Mouse (Mus musculus) gastrocnemius, adult 2 months (tissue): ENCODE results near the gene Fgfr2. TPM values are rescaled to one million over a fixed set of nuclear protein-coding genes. Genes with fewer than 3 reads are reported as not detected.

Source experiments
- DNase-seq: peaks from one replicate; pipeline ENCODE4 v3.0.0; 2022
- H3K27ac ChIP-seq: fragments of 200-600 bp; 2 replicates; pipeline ENCODE4 v1.8.1; 2022; ENCODE audit warnings: mild to moderate bottlenecking
- H3K4me3 ChIP-seq: fragments of 200-600 bp; 2 replicates; pipeline ENCODE4 v1.8.1; 2022; ENCODE audit warnings: mild to moderate bottlenecking, moderate library complexity
- CTCF ChIP-seq: fragments of 200-600 bp; IDR thresholded peaks from 2 replicates; pipeline ENCODE4 v1.8.1; 2022; ENCODE audit warnings: antibody characterized with exemption, mild to moderate bottlenecking, moderate library complexity
- intact Hi-C: fragments of 180-260 bp; cut with DNase I; formaldehyde crosslinking; loops from one replicate; pipeline ENCODE4 v1.15.1; 2025
- total RNA-seq, 2 experiments: library from RNA; stranded (reverse); gene quantifications; 2 replicates each; pipeline ENCODE4 v1.2.3; 2021

The Fgfr2 gene
- total RNA-seq, 2 experiments from 2014 or later, result 0.15 to 0.33 TPM

DNA sequence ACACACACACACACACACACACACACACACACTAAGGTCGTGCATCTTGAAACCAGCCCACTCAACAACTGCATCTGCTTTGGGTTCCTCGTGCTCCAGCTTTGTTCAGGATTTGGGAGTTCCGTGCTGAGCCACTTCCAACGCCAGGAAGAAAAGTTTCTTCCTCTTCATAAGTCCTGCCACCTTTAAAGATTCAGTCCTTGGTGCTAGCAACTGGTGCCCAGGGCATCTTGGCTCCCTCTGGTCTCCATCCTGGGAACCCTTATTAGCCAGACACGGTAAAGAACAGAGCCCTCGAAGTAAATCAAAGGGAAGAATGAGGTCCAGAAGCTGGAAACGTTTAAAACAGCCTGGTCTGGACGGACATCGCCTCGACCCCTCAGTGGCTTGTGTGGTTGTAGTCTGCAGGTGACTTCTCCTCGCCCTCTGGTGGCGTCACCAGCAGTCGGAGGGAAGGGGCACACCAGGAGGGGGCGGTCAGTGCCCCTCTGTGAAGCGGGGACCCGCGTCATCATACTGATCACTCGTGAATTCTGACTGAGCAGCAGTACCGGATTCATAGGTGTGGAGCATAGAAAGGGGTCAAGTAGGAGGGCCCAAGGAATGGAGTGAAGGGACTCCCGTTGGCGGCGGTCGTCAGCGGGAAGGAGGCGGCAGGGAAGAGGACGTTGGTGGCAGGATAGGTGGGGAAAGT, 526.4 kb downstream of the Fgfr2 start:
- TF ChIP-seq CTCF, result peak; percentile 29
- Histone ChIP-seq H3K27ac (peak overlapping the region; percentile 35; the same call in 1 of the 2 replicates), H3K4me3 (peak overlapping the region; percentile 73)
- no peak for DNase-seq
- intact Hi-C loops, result no loop called here

GRCm38 (mm10) chr7:132595787-132596186, 527.4 kb downstream of the Fgfr2 start:
- no peak overlapping the region for H3K27ac ChIP-seq
- DNase-seq, result no peak
- H3K4me3 ChIP-seq, result no peak overlapping the region
- no peak for TF ChIP-seq CTCF
- intact Hi-C loops, result no loop called here

- intact Hi-C loops, result no loop called here
- DNase-seq, result no peak
- no peak for TF ChIP-seq CTCF
- Histone ChIP-seq H3K4me3 (no peak overlapping the region), H3K27ac (no peak overlapping the region)
These were observed 528.8 kb downstream of the Fgfr2 start for GRCm38 (mm10) chr7:132594325-132594724.

DNA sequence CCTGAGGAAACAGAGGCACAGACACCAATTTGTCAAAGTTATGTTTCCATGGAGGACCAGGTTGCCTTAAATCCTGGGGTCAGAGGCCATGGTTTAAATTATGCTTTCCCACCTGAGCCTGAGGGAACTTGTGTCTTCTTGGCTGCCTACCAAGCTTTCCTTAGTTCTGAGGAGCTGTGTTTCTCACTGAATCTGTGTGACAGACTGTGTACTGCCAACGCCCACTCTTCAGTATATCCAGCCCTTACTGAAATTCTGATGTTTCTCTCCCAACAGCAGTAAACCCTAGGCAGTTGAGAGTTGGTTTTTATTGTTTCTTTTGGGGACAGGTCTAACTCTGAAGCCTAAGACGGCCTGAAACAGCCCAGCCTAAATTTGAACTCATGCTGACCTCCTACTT, 529.4 kb downstream of the Fgfr2 start:
- intact Hi-C loops, result no loop called here
- no peak for TF ChIP-seq CTCF
- no peak overlapping the region for H3K27ac ChIP-seq
- H3K4me3 ChIP-seq, result no peak overlapping the region
- no peak for DNase-seq

DNA sequence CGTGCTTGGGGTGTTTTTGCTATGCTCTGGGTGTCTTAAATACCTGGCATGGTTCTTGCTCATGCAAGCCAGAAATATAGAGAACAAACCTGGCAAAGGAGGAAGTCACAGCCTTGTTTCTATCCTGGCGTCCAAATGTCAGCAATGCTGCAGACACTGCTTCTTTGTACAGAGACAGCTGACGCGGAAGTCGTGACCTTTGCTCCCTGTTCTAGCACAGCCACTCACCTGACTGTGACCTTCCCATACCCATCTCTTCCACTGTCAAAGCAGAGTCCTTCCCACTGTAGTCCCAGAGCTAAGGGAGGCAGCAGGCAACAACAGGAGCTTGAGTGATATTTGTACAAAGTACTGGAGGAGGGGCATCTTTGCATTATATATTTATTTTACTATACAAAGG, 533.5 kb downstream of the Fgfr2 start:
- no peak for DNase-seq
- H3K27ac ChIP-seq, result no peak overlapping the region
- intact Hi-C loops, result no loop called here
- no peak overlapping the region for H3K4me3 ChIP-seq
- TF ChIP-seq CTCF, result no peak

DNA sequence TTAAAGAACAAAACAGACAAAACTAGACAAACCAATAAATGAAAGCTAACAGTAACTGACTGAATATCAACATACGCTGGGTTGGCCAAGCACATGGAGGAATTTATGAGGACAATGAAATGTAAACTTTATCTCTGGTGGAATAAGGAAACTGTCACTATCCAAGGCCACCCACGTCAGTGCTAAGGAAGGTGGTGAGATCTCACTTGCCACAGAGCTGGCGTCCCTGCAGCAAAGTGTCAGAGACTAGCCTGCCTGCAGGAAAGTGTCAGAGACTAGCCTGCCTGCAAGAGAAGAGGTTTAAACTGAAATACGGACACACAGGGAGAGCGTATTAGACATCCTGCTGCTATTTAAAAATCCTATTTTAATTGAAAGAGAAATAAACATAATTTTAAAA, 536.0 kb downstream of the Fgfr2 start:
- TF ChIP-seq CTCF, result no peak
- intact Hi-C loops, result no loop called here

DNA sequence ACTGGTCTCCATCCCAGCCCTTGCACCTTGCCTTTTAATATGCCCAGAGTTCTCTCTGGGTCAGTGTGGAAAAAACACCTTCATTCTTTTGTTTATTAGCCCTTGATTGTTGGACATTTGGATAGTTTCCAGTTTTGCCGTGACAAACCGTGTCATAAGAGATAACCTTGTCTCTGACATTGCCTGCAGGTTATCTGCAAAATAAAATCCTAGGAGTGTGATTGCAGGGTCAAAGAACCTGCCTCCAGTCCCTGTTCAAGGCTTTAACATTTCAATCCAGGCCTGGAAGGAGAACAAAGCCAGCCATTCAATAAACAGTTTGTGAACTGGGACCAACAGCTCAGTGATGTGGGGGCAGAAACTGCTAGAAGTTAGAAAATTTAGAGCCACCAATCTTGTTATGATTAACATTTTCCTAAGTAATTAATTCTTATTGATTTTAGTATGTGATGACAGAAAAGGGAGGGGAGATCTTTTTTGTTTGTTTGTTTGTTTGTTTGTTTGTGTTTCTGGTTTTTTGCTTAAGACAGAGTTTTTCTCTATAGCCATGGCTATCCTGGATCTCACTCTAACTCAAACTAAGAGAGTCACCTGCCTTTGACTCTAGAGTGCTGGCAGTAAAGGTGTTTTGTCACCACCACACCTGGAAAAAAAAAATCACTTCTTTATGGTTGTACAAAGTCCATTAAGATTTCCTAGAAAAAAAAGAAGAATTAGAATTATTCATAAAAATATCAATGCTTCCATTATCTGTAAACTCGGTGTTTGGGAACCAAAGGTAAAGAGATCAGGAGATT, 537.3 kb downstream of the Fgfr2 start:
- TF ChIP-seq CTCF, result no peak
- no peak for DNase-seq
- intact Hi-C loops, result no loop called here
- Histone ChIP-seq H3K4me3 (no peak overlapping the region), H3K27ac (no peak overlapping the region)

More for the DNA sequence above, 536.0 kb downstream of the Fgfr2 start:
- Histone ChIP-seq H3K4me3 (no peak overlapping the region), H3K27ac (no peak overlapping the region)
- no peak for DNase-seq

- intact Hi-C loops, result no loop called here
- no peak for DNase-seq
- H3K27ac ChIP-seq, result no peak overlapping the region
- no peak for TF ChIP-seq CTCF
- H3K4me3 ChIP-seq, result no peak overlapping the region
These were observed 541.7 kb downstream of the Fgfr2 start for GRCm38 (mm10) chr7:132581441-132581840.

DNA sequence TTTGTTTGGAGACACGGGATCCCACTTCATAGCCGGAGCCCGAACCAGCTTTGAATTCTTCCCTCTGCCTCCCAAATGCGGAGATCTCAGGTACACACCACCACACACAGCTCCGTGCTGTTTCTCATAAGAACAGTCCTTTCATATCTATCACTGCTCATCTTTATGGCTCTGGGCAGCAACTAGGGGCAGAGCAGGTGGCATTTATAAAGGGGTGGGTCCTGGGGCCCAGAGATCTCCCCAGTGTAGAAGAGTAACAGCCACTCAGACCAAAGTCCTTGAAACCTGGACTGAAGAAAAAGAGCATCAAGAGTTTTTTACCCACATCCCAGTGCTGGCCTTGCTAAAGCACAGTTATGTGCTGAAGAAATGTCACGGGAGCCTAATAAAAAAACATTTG, 542.6 kb downstream of the Fgfr2 start:
- intact Hi-C loops, result no loop called here
- Histone ChIP-seq H3K4me3 (no peak overlapping the region), H3K27ac (no peak overlapping the region)
- TF ChIP-seq CTCF, result no peak
- no peak for DNase-seq

DNA sequence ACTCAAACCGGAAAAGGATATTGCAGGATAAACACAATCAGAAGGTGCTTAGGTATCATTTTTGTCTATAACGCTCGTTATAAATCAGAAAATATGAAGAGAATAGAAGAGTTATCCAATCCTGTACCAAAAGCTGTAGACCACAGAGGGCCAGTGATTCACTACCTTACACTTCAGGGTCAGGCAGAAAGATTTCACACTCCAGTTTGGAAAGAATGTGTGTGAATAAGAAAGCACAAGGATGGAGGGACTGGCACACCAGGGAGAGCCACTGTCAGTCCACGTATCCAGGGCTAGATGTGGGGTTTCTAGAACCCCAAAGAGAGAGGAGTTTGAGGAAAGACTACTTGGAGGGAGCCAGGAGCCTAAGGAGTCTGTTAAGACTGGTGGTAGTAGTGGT, 546.3 kb downstream of the Fgfr2 start:
- Histone ChIP-seq H3K4me3 (peak overlapping the region; percentile 98), H3K27ac (peak overlapping the region; percentile 98)
- intact Hi-C loops, result loop anchor here (1.0 to 10.0 kb wide), 3 partner anchors 28 to 238 kb away; partner anchors contain the start of gene Fam53b
- DNase-seq, result no peak
- TF ChIP-seq CTCF, result no peak

DNA sequence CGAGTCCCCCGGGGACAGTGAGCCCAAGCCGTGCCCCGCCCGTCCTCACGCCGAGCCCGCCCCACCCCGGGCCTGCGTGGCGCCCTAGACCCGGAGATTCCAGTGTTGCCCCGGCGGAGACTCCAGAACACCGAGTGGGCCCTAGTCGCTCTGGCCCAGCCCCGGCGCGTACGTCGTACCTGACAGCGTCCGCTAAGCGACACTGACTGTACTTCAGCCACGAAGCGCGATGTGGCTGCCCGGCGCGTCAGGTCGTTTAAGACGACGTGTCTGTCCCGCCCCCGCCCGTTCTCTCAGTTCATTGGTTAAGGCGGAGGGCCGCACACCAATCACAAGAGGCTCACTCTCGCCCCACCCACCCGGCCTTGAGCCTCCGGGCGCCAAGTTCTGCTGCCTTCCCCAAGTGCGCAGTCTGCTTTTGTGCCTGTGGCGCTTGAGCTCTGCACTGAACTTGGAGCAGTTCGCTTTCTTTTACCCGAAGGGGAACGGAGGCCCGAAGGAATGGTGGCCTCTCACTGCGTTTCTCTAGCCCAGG, 547.0 kb downstream of the Fgfr2 start, which contains the start of gene Oat:
Gene Oat, minus strand, starts transcription at position 283 of the 535 bp plus-strand sequence.
- intact Hi-C loops, result loop anchor here (1.0 to 10.0 kb wide), 3 partner anchors 29 to 239 kb away; partner anchors contain the start of gene Fam53b
- H3K4me3 ChIP-seq, result peak within 1 kb of the TSS; percentile 98
- no peak; the same call in 1 of the 2 replicates for TF ChIP-seq CTCF
- H3K27ac ChIP-seq, result peak within 1 kb of the TSS; percentile 98
- peak; percentile 97 for DNase-seq

DNA sequence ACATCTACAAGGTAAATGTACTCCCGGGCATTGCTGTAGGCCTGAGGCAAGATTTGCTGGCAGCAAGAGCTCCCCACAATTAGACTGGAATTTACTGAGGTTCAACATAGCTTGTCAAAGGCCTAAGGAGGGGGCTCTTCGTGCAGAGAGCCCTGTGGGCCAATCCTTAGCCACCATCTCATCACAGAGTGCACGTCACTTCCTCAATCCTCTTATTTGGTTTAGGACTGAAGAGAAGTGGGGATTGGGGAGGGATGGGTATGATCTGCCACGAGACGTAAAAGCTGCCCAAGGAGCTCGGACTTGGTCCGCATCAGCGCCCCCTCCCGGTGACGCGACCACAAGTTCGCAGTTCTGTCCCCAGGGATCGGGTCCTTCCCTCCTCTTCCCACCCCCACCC, 547.5 kb downstream of the Fgfr2 start:
- intact Hi-C loops, result loop anchor here (1.0 to 10.0 kb wide), 3 partner anchors 30 to 239 kb away; partner anchors contain the start of gene Fam53b
- peak; percentile 73 for TF ChIP-seq CTCF
- DNase-seq, result peak; percentile 92
- Histone ChIP-seq H3K27ac (peak overlapping the region; percentile 98), H3K4me3 (peak overlapping the region; percentile 98)

DNA sequence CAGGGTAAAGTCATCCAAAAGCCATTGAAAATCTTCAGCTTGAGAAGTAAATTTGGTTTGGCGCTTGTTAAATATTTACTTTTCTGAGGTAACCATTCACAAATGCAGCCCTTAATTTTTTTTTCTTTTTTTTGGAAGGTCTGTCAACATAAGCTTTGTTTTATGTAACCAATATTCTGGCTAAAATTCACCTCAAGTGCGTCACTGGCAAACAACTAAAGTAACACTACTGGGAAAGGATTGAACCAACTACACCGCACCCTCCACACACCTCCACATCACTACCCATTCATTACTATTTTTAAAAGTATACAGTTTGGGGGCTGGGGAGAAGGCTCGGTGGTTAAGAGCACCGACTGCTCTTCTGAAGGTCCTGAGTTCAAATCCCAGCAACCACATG, 548.5 kb downstream of the Fgfr2 start:
- intact Hi-C loops, result loop anchor here (10.0 kb wide), 2 partner anchors 60 to 240 kb away; partner anchors contain the start of gene Fam53b
- peak overlapping the region; percentile 98 for H3K27ac ChIP-seq
- DNase-seq, result no peak
- TF ChIP-seq CTCF, result no peak
- peak overlapping the region; percentile 98 for H3K4me3 ChIP-seq
